Mouse (Mus musculus) megakaryocyte-erythroid progenitor cell, adult 5-6 weeks (primary cell): ENCODE measurements around the gene Mast4. TPM values are rescaled to one million over a fixed set of nuclear protein-coding genes. Genes with fewer than 3 reads are reported as not detected.
"Not testable (repeated sequence)": the region's sequence is repeated elsewhere in the genome, so short reads cannot be mapped to it uniquely, and the experiment has no call there.

Experiments
- ATAC-seq: replicated peaks from 2 replicates; pipeline ENCODE4 v1.8.0; 2016; ENCODE audit warnings: mild to moderate bottlenecking, inconsistent platforms; ENCODE audit not compliant: severe bottlenecking, poor library complexity, low FRiP score, low TSS enrichment
- total RNA-seq, 2 experiments: library from RNA; stranded (forward) in 1 of 2; stranded (reverse) in 1 of 2; fragments of 200-1000, 215-1000 nt in 1 of 2; fragments of >200 nt in 1 of 2; fragmentation: Nextera tagmentation in 1 of 2; gene quantifications; 2 replicates each; pipeline ENCODE4 v1.2.3; 2014 to 2017

Mast4 gene
- 35.8 and 40.9 TPM in 2 replicates for total RNA-seq (2014; fragmentation: Nextera tagmentation)
- 10.9 and 18.4 TPM in 2 replicates for total RNA-seq (2017)

GRCm38 (mm10) chr13:103334392-103334686 is at the start of gene Mast4:
Gene Mast4, minus strand, starts transcription at chr13:103334497.
- ATAC-seq, result peak; percentile 88

DNA sequence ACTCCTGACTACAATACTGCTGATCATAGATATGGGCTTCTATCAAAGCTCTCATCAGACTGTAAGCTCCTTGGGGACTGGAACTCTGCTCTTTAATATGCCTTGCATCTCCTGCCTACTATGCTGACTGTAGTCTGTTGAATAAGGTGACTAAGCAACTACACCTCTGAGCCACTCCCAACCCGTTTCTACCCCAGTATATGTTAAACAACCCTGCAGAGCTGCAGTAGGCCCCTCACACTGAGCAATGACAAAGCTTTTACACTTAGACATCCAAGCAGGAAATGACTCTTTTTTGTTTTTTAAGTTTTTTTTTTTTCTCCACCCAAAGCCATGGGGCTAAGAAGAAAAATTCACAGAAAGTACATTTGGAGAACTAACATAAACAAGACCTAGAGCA is 40.2 kb upstream of the Mast4 start:
- ATAC-seq, result no peak

DNA sequence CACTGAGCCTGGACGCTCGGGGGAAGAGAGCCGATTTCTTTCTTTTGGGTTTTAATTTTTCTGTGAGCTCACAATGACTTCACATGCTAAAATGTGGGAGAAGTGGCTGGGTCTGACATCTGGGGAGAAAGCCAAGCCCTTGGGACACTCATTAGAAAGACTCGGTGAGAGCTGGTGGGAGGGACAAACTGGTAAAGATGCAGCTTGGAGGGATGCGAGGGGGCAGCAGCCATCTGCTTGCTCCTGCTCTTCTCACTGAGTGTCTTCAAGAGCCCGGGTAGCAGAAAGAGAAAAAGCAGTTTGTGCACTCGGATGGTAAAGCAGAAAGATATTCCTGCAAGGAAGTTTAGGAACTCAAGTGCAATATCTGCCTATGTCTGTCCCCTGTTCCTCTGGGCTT is 34.9 kb upstream of the Mast4 start:
- ATAC-seq, result no peak

GRCm38 (mm10) chr13:103363181-103363580 is 28.9 kb upstream of the Mast4 start:
- ATAC-seq, result no peak

GRCm38 (mm10) chr13:103357415-103357814 is 23.1 kb upstream of the Mast4 start:
- ATAC-seq, result not testable (repeated sequence)

- not testable (repeated sequence) for ATAC-seq
Measured at GRCm38 (mm10) chr13:103356909-103357308, 22.6 kb upstream of the Mast4 start.

- ATAC-seq, result no peak
Measured at GRCm38 (mm10) chr13:103354737-103355136, 20.4 kb upstream of the Mast4 start.

- ATAC-seq, result no peak
Measured at GRCm38 (mm10) chr13:103344749-103345148, 10.5 kb upstream of the Mast4 start.

GRCm38 (mm10) chr13:103344006-103344720 is 9.9 kb upstream of the Mast4 start:
- no peak for ATAC-seq

DNA sequence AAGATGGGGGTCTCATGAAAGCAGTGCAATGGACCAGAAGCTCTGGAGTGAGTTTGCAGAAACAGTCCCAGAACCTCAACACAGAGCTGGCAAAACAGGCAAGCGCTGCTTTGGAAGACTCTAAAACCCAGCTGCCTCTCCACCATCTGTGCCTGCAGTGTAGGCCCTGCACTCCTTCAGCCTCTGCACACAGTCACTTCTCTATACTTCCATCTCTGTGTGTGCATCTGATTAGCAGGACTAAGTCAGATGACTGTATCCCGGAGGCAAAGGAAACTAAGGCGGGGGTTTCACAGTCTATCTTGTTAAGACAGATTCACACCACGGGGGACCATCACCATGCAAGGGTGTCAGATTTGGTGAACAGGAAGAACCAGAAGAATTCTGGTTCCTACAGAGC is 6.7 kb upstream of the Mast4 start:
- no peak for ATAC-seq

- no peak for ATAC-seq
Measured at GRCm38 (mm10) chr13:103338616-103339015, 4.3 kb upstream of the Mast4 start.

- ATAC-seq, result no peak
Measured at GRCm38 (mm10) chr13:103336237-103336636, 1.9 kb upstream of the Mast4 start.

GRCm38 (mm10) chr13:103334723-103335458 is 594 bp upstream of the Mast4 start:
- no peak; the same call in 1 of the 2 replicates for ATAC-seq

DNA sequence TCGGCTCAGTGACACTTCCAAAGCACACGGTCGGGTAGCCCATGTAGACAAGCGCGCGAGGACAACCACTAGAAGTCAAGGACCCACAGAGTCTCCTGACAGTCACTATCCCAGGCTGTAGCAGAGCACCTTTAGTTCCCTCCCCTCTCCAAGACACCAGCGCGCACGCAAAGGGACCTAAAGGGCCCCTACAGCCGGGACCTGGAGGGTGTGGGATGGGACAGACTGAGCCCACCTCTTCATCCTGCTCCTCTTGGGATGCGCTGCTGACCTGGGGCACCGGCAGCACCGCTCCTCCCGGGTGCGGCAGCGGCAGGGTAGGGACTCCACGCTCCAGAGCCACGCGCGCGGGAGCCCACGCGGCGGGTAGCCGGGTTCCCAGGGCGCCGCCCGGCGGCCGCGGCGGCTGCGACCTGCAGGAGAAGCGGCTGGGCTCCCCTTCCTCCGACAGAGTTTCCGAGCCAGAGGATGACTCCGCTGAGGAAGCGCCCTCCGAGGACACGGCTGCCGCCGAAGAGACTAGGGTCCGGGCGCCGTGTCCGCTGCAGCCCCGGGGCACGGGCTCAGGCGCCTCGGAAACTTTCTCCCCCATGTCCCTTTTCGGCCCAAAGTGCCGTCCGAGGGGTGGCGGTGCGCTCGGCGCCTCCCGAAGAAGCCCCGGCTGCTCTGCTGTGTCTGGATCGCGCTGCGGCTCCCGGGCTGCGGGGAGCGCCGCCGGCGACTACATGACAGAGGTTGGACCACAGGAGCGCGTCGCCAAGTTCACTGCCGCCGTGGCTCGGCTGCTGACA is 501 bp downstream of the Mast4 start:
- ATAC-seq, result no peak

GRCm38 (mm10) chr13:103333153-103333552 is 1.1 kb downstream of the Mast4 start:
- no peak for ATAC-seq

GRCm38 (mm10) chr13:103332731-103333130 is 1.6 kb downstream of the Mast4 start:
- ATAC-seq, result no peak

DNA sequence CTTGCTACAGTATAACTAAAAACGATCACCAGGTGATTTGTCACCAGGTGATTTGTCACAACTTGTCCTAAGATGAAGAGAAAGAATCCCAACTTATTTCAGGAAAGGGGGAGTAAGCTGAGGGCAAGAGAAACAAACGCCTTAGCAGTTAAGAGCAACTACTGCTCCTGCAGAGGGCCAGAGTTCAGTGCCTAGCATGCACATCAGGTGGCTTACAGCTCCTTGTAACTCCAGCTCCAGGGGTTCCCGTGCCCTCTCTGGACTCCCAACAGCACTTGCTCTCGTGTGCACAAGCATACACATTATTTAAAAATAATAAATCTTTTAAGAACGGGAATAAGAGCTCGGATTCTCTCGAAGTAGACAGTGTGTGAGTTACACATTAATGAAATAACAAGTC is 3.2 kb downstream of the Mast4 start:
- no peak for ATAC-seq

GRCm38 (mm10) chr13:103328299-103328698 is 6.0 kb downstream of the Mast4 start:
- ATAC-seq, result no peak

GRCm38 (mm10) chr13:103327843-103328242 is 6.5 kb downstream of the Mast4 start:
- no peak for ATAC-seq

- no peak for ATAC-seq
Measured at GRCm38 (mm10) chr13:103326186-103326585, 8.1 kb downstream of the Mast4 start.
